Mouse (Mus musculus) C2C12 (cell line): ENCODE measurements around the gene Ccdc134.

Experiments
- CEBPB ChIP-seq: IDR thresholded peaks from one replicate; pipeline ENCODE4 v1.6.1; 2011; ENCODE audit warnings: low read depth, mild to moderate bottlenecking, control low read depth, moderate library complexity
- CTCF ChIP-seq: IDR thresholded peaks from one replicate; pipeline ENCODE4 v1.5.1; 2011; ENCODE audit not compliant: control insufficient read depth, insufficient read depth, insufficient read length
- FOSL1 ChIP-seq: IDR thresholded peaks from one replicate; pipeline ENCODE4 v1.8.0; 2011; ENCODE audit warnings: mild to moderate bottlenecking, low read length; ENCODE audit not compliant: poor library complexity, insufficient read depth, severe bottlenecking
- MAX ChIP-seq: IDR thresholded peaks from one replicate; pipeline ENCODE4 v1.6.1; 2011; ENCODE audit warnings: mild to moderate bottlenecking, control low read depth
- MYOD1 ChIP-seq: IDR thresholded peaks from one replicate; pipeline ENCODE4 v1.6.1; 2011; ENCODE audit warnings: low read depth; ENCODE audit not compliant: control insufficient read depth, insufficient read length
- MYOG ChIP-seq: IDR thresholded peaks from one replicate; pipeline ENCODE4 v1.6.1; 2011; ENCODE audit not compliant: control insufficient read depth, insufficient read length; ENCODE audit errors: extremely low read depth
- USF1 ChIP-seq: IDR thresholded peaks from one replicate; pipeline ENCODE4 v1.6.1; 2011; ENCODE audit warnings: low read depth, mild to moderate bottlenecking, control low read depth, moderate library complexity

- TF ChIP-seq CTCF (no peak), USF1 (no peak), MAX (no peak), FOSL1 (no peak), CEBPB (no peak), MYOG (no peak), MYOD1 (no peak)
Observed at GRCm38 (mm10) chr15:82087266-82087665, 40.5 kb upstream of the Ccdc134 start.
